Mouse (Mus musculus) lung, postnatal 0 days (tissue): ENCODE data around the gene Khsrp. TPM values are rescaled to one million over a fixed set of nuclear protein-coding genes. Genes with fewer than 3 reads are reported as not detected.

Experiments used
- ATAC-seq: fragments of 200-750 bp; cut with Nextera tagmentation; 2 replicates; pipeline ENCODE4 v1.8.0; 2017; ENCODE audit warnings: moderate library complexity
- DNase-seq: peaks from one replicate; pipeline ENCODE4 v3.0.0-alpha.2; 2016; ENCODE audit warnings: low spot score
- H3K27ac ChIP-seq: fragments of 300-500 bp; sonication (generic); 2 replicates; pipeline ENCODE4 v1.5.1; 2014; ENCODE audit warnings: antibody characterized with exemption, mild to moderate bottlenecking, low read length, mixed read lengths
- H3K27me3 ChIP-seq: fragments of 300-500 bp; sonication (generic); replicated peaks from 2 replicates; pipeline ENCODE4 v1.6.1; 2014; ENCODE audit warnings: low read length, mixed read lengths; ENCODE audit not compliant: insufficient read depth
- H3K36me3 ChIP-seq: fragments of 300-500 bp; sonication (generic); 2 replicates; pipeline ENCODE4 v1.6.1; 2014; ENCODE audit warnings: low read length, mixed read lengths; ENCODE audit not compliant: insufficient read depth
- H3K4me1 ChIP-seq: fragments of 300-500 bp; sonication (generic); 2 replicates; pipeline ENCODE4 v1.6.1; 2014; ENCODE audit warnings: antibody characterized with exemption, low read depth, low read length, mixed read lengths; ENCODE audit not compliant: insufficient read depth
- H3K4me2 ChIP-seq: fragments of 300-500 bp; sonication (generic); replicated peaks from 2 replicates; pipeline ENCODE4 v1.6.1; 2014; ENCODE audit warnings: low read depth, mild to moderate bottlenecking, low read length, moderate library complexity, mixed read lengths
- H3K4me3 ChIP-seq: fragments of 300-500 bp; sonication (generic); 2 replicates; pipeline ENCODE4 v1.5.1; 2014; ENCODE audit warnings: low read depth, low read length
- H3K9ac ChIP-seq: fragments of 300-500 bp; sonication (generic); replicated peaks from 2 replicates; pipeline ENCODE4 v1.6.1; 2014; ENCODE audit warnings: low read depth, mild to moderate bottlenecking
- H3K9me3 ChIP-seq: fragments of 300-500 bp; sonication (generic); 2 replicates; pipeline ENCODE4 v1.6.1; 2016; ENCODE audit warnings: low read length, mixed read lengths
- CTCF ChIP-seq: IDR thresholded peaks from 2 replicates; pipeline ENCODE4 v1.5.1; 2016; ENCODE audit warnings: antibody characterized with exemption, mild to moderate bottlenecking
- EP300 ChIP-seq: IDR thresholded peaks from 2 replicates; pipeline ENCODE4 v1.6.1; 2016; ENCODE audit warnings: antibody characterized with exemption, mild to moderate bottlenecking, control low read depth
- WGBS: fragments of 180-500 bp; shearing (Covaris S2); extraction: QIAGEN DNeasy Blood & Tissue Kit; methylation state at CpG from one replicate; pipeline ENCODE4 v1.1.7; 2014; 5-methylcytosine and 5-hydroxymethylcytosine counted together
- polyA plus RNA-seq: library from polyadenylated mRNA; unstranded; fragments of >200 nt; fragmentation: Nextera tagmentation; extraction: Ambion mirVana; gene quantifications from 2 replicates; pipeline ENCODE4 v1.2.1, GENCODE M21; 2015

Gene Khsrp
- polyA plus RNA-seq, 1 experiment from 2014 or later = 20.4 TPM

GRCm38 (mm10) chr17:57020960-57021359, 10.4 kb downstream of the Khsrp start:
- Histone ChIP-seq H3K4me3 (no peak overlapping the region), H3K4me2 (no peak overlapping the region), H3K27me3 (no peaks in the 10 kb centered on the region), H3K27ac (no peak overlapping the region), H3K9me3 (no peaks in the 10 kb centered on the region), H3K36me3 (peaks cover 43% of the 10 kb centered on the region), H3K9ac (no peak overlapping the region), H3K4me1 (no peaks in the 10 kb centered on the region)
- TF ChIP-seq CTCF (no peak), EP300 (no peak)
- 87% methylated on average over 5 of the region's 5 CpGs for WGBS
- no peak for DNase-seq
- ATAC-seq = no peak

GRCm38 (mm10) chr17:57019693-57020092, 11.6 kb downstream of the Khsrp start:
- DNase-seq (no peak), ATAC-seq (no peak)
- Histone ChIP-seq H3K9me3 (no peaks in the 10 kb centered on the region), H3K4me1 (no peaks in the 10 kb centered on the region), H3K9ac (no peak overlapping the region), H3K4me2 (no peak overlapping the region), H3K36me3 (peaks cover 31% of the 10 kb centered on the region), H3K4me3 (no peak overlapping the region), H3K27ac (no peak overlapping the region), H3K27me3 (no peaks in the 10 kb centered on the region)
- 81% methylated on average over 2 of the region's 2 CpGs for WGBS
- TF ChIP-seq EP300 = no peak
- no peak for TF ChIP-seq CTCF

DNA sequence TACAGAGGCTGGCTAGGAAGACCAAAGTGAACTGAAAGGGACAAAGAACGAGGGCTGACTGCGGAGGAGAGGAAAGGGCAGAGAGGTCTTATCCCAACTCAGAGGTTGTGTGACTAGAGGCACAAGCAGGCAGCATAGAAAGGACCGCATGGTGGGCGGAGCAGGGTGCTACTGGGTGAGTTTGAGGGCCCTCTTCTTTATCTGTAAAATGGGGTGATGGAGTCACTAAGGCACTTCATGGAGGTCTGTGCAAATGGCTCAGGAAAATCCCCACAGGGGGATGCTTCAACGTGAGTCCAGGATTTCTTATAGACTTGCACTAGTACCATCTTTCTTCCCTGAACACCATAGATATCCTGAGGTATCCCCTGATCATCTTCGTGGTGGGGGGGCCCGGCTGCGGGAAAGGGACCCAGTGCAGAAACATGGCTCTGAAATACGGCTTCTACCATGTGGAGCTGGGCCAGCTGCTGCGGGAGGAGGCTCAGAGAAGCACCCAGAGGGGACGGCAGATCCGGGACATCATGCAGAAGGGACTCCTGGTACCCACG, 19.0 kb downstream of the Khsrp start:
- 60% methylated on average over 13 of the region's 13 CpGs for WGBS
- DNase-seq (no peak), ATAC-seq (no peak)
- peak overlapping the region; percentile 74; the same call in 1 of the 2 replicates for H3K4me2 ChIP-seq
- H3K27me3 ChIP-seq = no peaks in the 10 kb centered on the region
- H3K4me1 ChIP-seq = no peaks in the 10 kb centered on the region
- no peaks in the 10 kb centered on the region for H3K9me3 ChIP-seq
- H3K4me3 ChIP-seq = peak overlapping the region; percentile 68; the same call in 1 of the 2 replicates
- H3K9ac ChIP-seq = peak overlapping the region; percentile 60; the same call in 1 of the 2 replicates
- no peaks in the 10 kb centered on the region for H3K36me3 ChIP-seq
- TF ChIP-seq EP300 (no peak), CTCF (no peak)
- H3K27ac ChIP-seq = peak overlapping the region; percentile 82; the same call in 1 of the 2 replicates

GRCm38 (mm10) chr17:57011236-57012141, 19.8 kb downstream of the Khsrp start, which contains the start of the genes Gtf2f1 and Gm17949:
Gene Gtf2f1 (minus strand): TSS chr17:57011288.
Gene Gm17949 (plus strand): TSS chr17:57011469.
- ATAC-seq (peak; percentile 94), DNase-seq (peak; percentile 99)
- Histone ChIP-seq H3K4me2 (peak within 1 kb of the TSS; percentile 74), H3K27ac (peak within 1 kb of the TSS; percentile 82), H3K9me3 (no peaks in the 10 kb centered on the region), H3K27me3 (no peaks in the 10 kb centered on the region), H3K4me1 (no peaks in the 10 kb centered on the region), H3K9ac (peak within 1 kb of the TSS; percentile 69), H3K36me3 (peaks cover 4% of the 10 kb centered on the region; the same call in 1 of the 2 replicates), H3K4me3 (peak within 1 kb of the TSS; percentile 68)
- TF ChIP-seq EP300 = peak; percentile 54; the same call in 1 of the 2 replicates
- TF ChIP-seq CTCF = peak; percentile 55
- WGBS = under 1% methylated on average over 51 of the region's 51 CpGs

DNA sequence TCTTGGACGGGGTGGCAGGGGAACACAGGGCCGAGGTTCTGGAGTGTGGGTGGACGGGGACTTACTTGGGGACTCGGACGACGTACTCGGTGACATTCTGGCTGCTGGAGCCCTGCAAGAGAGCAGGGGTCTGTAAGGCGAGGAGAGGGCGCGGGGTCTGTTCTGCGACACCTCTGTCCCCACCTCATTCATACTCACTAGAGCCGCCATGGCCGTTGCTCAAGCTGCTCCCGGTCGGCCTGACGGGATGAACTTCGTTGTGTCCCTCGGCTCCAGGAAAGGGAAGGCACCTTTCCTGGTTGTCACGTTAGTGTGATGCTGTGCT, 20.4 kb downstream of the Khsrp start:
- H3K4me2 ChIP-seq = peak overlapping the region; percentile 65
- H3K4me1 ChIP-seq = no peaks in the 10 kb centered on the region
- ATAC-seq (peak; percentile 31), DNase-seq (no peak)
- H3K4me3 ChIP-seq = peak overlapping the region; percentile 68
- H3K9me3 ChIP-seq = no peaks in the 10 kb centered on the region
- under 1% methylated on average over 19 of the region's 19 CpGs for WGBS
- no peak for TF ChIP-seq CTCF
- H3K27me3 ChIP-seq = no peaks in the 10 kb centered on the region
- peaks cover 8% of the 10 kb centered on the region; the same call in 1 of the 2 replicates for H3K36me3 ChIP-seq
- peak overlapping the region; percentile 69 for H3K9ac ChIP-seq
- H3K27ac ChIP-seq = peak overlapping the region; percentile 82

GRCm38 (mm10) chr17:57007137-57007905, 24.0 kb downstream of the Khsrp start:
- TF ChIP-seq CTCF (peak; percentile 49), EP300 (no peak)
- ATAC-seq (no peak), DNase-seq (no peak)
- no peak overlapping the region for H3K4me2 ChIP-seq
- H3K9me3 ChIP-seq = no peaks in the 10 kb centered on the region
- peaks cover 28% of the 10 kb centered on the region for H3K36me3 ChIP-seq
- no peak overlapping the region for H3K4me3 ChIP-seq
- H3K4me1 ChIP-seq = no peaks in the 10 kb centered on the region
- 90% methylated on average over 13 of the region's 13 CpGs for WGBS
- no peaks in the 10 kb centered on the region for H3K27me3 ChIP-seq
- no peak overlapping the region for H3K27ac ChIP-seq
- no peak overlapping the region for H3K9ac ChIP-seq
